Mouse (Mus musculus) heart, postnatal 14 days (tissue): ENCODE data around the gene Scrn1. TPM values are rescaled to one million over a fixed set of nuclear protein-coding genes. Genes with fewer than 3 reads are reported as not detected.

Experiments used
- total RNA-seq, 2 experiments: library from RNA; stranded (reverse); gene quantifications; 2 replicates each; pipeline ENCODE4 v1.2.3; 2021

The Scrn1 gene
- total RNA-seq, 2 experiments from 2014 or later = 9.7 to 12.8 TPM

Other genes with a start within 250 kb of the Scrn1 start
- 1 to 10 TPM; 2.4 to 2.9 TPM for gene Prr15, start 240.7 kb downstream of the Scrn1 start, total RNA-seq
- gene Wipf3, start 136.9 kb downstream of the Scrn1 start, total RNA-seq = 10 to 100 TPM; 20.9 to 25.7 TPM
- 10 to 100 TPM; 10.3 to 12.5 TPM for gene Plekha8, start 28.6 kb upstream of the Scrn1 start, total RNA-seq
- 10 to 100 TPM; 11.8 to 11.9 TPM for gene Fkbp14, start 30.8 kb upstream of the Scrn1 start, total RNA-seq
- 10 to 100 TPM; 11.8 to 12.0 TPM for gene Mturn, start 115.1 kb upstream of the Scrn1 start, total RNA-seq